In genomic region chr15:74021766-74022165, GRCm38 (mm10) we compare ENCODE assay signal across 28 mouse cellular contexts.
DNase-seq lines count a peak whose midpoint lies in the region; ATAC-seq lines count a peak whose summit lies in the region.
"Had no signal": no experiment of that assay in that cellular context is flagged by ENCODE, and none has a peak within 500 bp of the region (broad histone marks: within the 10 kb centered on the region; RNA-seq: fewer than 3 reads in every experiment).

No protein-coding gene starts in this region.

- no peaks in the 10 kb centered on the region for H3K36me3 ChIP-seq in hindbrain, embryonic 14.5 days (replicated peaks; ENCODE audit: control insufficient read depth, insufficient read depth)
- H3K36me3 ChIP-seq: embryonic facial prominence, embryonic 10.5 days; embryonic facial prominence, embryonic 13.5 days; forebrain, embryonic 12.5 days; forebrain, embryonic 15.5 days; heart, embryonic 10.5 days; heart, embryonic 13.5 days; hindbrain, embryonic 15.5 days had no signal

- H3K27me3 ChIP-seq in hindbrain, embryonic 14.5 days (ENCODE audit: control insufficient read depth, insufficient read depth, low read length) = no peaks in the 10 kb centered on the region
- H3K27me3 ChIP-seq: embryonic facial prominence, embryonic 13.5 days; forebrain, embryonic 12.5 days; forebrain, embryonic 15.5 days; hindbrain, embryonic 15.5 days had no signal

- peak; percentile 22 for DNase-seq in adrenal gland, adult 8-10 months
- DNase-seq in adrenal gland, postnatal 25 days = no peak
- DNase-seq in Muller cell, postnatal 12 days (ENCODE audit: inconsistent ontology term) = peak; percentile 67
- peak; percentile 16 for DNase-seq in adrenal gland, postnatal 10 days
- DNase-seq in urinary bladder, postnatal 14 days (ENCODE audit: low spot score) = peak; percentile 64
- DNase-seq in testis, postnatal 14 days (ENCODE audit: low spot score) = no peak
- no peak for DNase-seq in hindbrain, embryonic 14.5 days (ENCODE audit: low spot score)
- DNase-seq: cerebellum, adult 11-12 months; cerebellum, adult 8-10 months; cerebellum, postnatal 10 days; cerebellum, postnatal 36 days; embryo, embryonic 11 days; gastrocnemius, postnatal 10 days; gastrocnemius, postnatal 36 days; heart, adult 2 months; heart, postnatal 14 days; heart, postnatal 4 days had no signal

- no peak overlapping the region for H3K9ac ChIP-seq in hindbrain, embryonic 14.5 days
- H3K9ac ChIP-seq: embryonic facial prominence, embryonic 13.5 days; forebrain, embryonic 12.5 days; forebrain, embryonic 15.5 days; heart, embryonic 13.5 days; hindbrain, embryonic 15.5 days had no signal

- H3K4me2 ChIP-seq in hindbrain, embryonic 14.5 days (replicated peaks) = no peak overlapping the region
- H3K4me2 ChIP-seq: embryonic facial prominence, embryonic 13.5 days; forebrain, embryonic 12.5 days; forebrain, embryonic 15.5 days; heart, embryonic 13.5 days; hindbrain, embryonic 15.5 days had no signal

- ATAC-seq in megakaryocyte, adult 5-6 weeks (ENCODE audit: poor library complexity, severe bottlenecking) = no peak
- no peak for ATAC-seq in hindbrain, embryonic 14.5 days (ENCODE audit: low FRiP score)
- ATAC-seq: activated CD4-positive, CD25-positive, alpha-beta regulatory T cell, adult 4 months; CD4-positive, CD25-positive, alpha-beta regulatory T cell, adult 4 months; forebrain, embryonic 15.5 days had no signal

- H3K4me1 ChIP-seq in hindbrain, embryonic 14.5 days (replicated peaks; ENCODE audit: control insufficient read depth, insufficient read depth, low read length) = peaks cover 14% of the 10 kb centered on the region; the same call in 1 of the 2 replicates
- H3K4me1 ChIP-seq: embryonic facial prominence, embryonic 13.5 days; heart, embryonic 10.5 days; heart, embryonic 13.5 days had no signal

- no peaks in the 10 kb centered on the region for H3K9me3 ChIP-seq in hindbrain, embryonic 14.5 days (ENCODE audit: control insufficient read depth, low read length)
- H3K9me3 ChIP-seq: embryonic facial prominence, embryonic 10.5 days; embryonic facial prominence, embryonic 13.5 days; forebrain, embryonic 12.5 days; forebrain, embryonic 15.5 days; heart, embryonic 10.5 days; heart, embryonic 13.5 days; hindbrain, embryonic 15.5 days had no signal

- 88% methylated on average over 4 of the region's 4 CpGs for WGBS in hindbrain, embryonic 14.5 days

- no peak overlapping the region for H3K4me3 ChIP-seq in hindbrain, embryonic 14.5 days (replicated peaks; ENCODE audit: low read length)
- H3K4me3 ChIP-seq: embryonic facial prominence, embryonic 10.5 days; embryonic facial prominence, embryonic 13.5 days; erythroblast, embryonic 14.5 days; forebrain, embryonic 12.5 days; forebrain, embryonic 15.5 days; heart, adult 2 months; heart, embryonic 10.5 days; heart, embryonic 13.5 days; hindbrain, embryonic 15.5 days had no signal

- no peak overlapping the region for H3K27ac ChIP-seq in hindbrain, embryonic 14.5 days
- H3K27ac ChIP-seq: embryonic facial prominence, embryonic 10.5 days; embryonic facial prominence, embryonic 13.5 days; forebrain, embryonic 12.5 days; forebrain, embryonic 15.5 days; heart, adult 2 months; heart, embryonic 10.5 days; heart, embryonic 13.5 days; hindbrain, embryonic 15.5 days had no signal

Comparison
In these comparisons a context has a peak if more than half of its experiments do, and no peak if none do; other contexts are left out.
1. DNase-seq: peak in adrenal gland, adult 8-10 months (single experiment), Muller cell, postnatal 12 days (single experiment), adrenal gland, postnatal 10 days (single experiment) and urinary bladder, postnatal 14 days (single experiment); none in adrenal gland, postnatal 25 days (single experiment), testis, postnatal 14 days (single experiment) and hindbrain, embryonic 14.5 days (single experiment).